Mouse (Mus musculus): Measurements from ENCODE around the gene Gm281. TPM values are rescaled to one million over a fixed set of nuclear protein-coding genes. Genes with fewer than 3 reads are reported as not detected.

Gm281 gene
- polyA plus RNA-seq, 1 experiment from 2014 or later, result not detected

GRCm38 (mm10) chr14:13790446-13790845 is 123.8 kb downstream of the Gm281 start:
- Histone ChIP-seq H3K27ac (replicated peaks) (no peak overlapping the region), H3K4me3 (no peak overlapping the region), H3K9ac (no peak overlapping the region), H3K9me3 (no peaks in the 10 kb centered on the region), H3K27me3 (replicated peaks) (no peaks in the 10 kb centered on the region), H3K4me1 (no peaks in the 10 kb centered on the region), H3K4me2 (no peak overlapping the region), H3K36me3 (no peaks in the 10 kb centered on the region)
- 22% methylated on average over 1 of the region's 1 CpGs for WGBS
- no peak for ATAC-seq (ENCODE audit: extremely low read depth, insufficient number of reproducible peaks, low FRiP score, low TSS enrichment)

- WGBS, result 17% methylated on average over 1 of the region's 1 CpGs
- no peaks in the 10 kb centered on the region for H3K36me3 ChIP-seq
- H3K9me3 ChIP-seq, result no peaks in the 10 kb centered on the region
- no peak overlapping the region for H3K4me3 ChIP-seq
- no peak overlapping the region for H3K4me2 ChIP-seq
- no peaks in the 10 kb centered on the region for H3K4me1 ChIP-seq
- no peak for ATAC-seq (ENCODE audit: extremely low read depth, insufficient number of reproducible peaks, low FRiP score, low TSS enrichment)
- H3K9ac ChIP-seq, result no peak overlapping the region
- H3K27me3 ChIP-seq (replicated peaks), result no peaks in the 10 kb centered on the region
- H3K27ac ChIP-seq (replicated peaks), result no peak overlapping the region
These were observed 124.3 kb downstream of the Gm281 start for GRCm38 (mm10) chr14:13790001-13790400.

GRCm38 (mm10) chr14:13782970-13783369 is 131.3 kb downstream of the Gm281 start:
- Histone ChIP-seq H3K4me1 (no peaks in the 10 kb centered on the region), H3K27ac (replicated peaks) (no peak overlapping the region), H3K9me3 (no peaks in the 10 kb centered on the region), H3K9ac (no peak overlapping the region), H3K27me3 (replicated peaks) (no peaks in the 10 kb centered on the region), H3K36me3 (no peaks in the 10 kb centered on the region), H3K4me3 (no peak overlapping the region), H3K4me2 (no peak overlapping the region)
- WGBS, result 69% methylated on average over 4 of the region's 4 CpGs
- ATAC-seq (ENCODE audit: extremely low read depth, insufficient number of reproducible peaks, low FRiP score, low TSS enrichment), result no peak

GRCm38 (mm10) chr14:13778383-13778782 is 135.9 kb downstream of the Gm281 start:
- Histone ChIP-seq H3K4me2 (no peak overlapping the region), H3K4me1 (no peaks in the 10 kb centered on the region), H3K9me3 (no peaks in the 10 kb centered on the region), H3K9ac (no peak overlapping the region), H3K4me3 (no peak overlapping the region), H3K27me3 (replicated peaks) (no peaks in the 10 kb centered on the region), H3K36me3 (no peaks in the 10 kb centered on the region), H3K27ac (replicated peaks) (no peak overlapping the region)
- WGBS, result 34% methylated on average over 5 of the region's 6 CpGs
- ATAC-seq (ENCODE audit: extremely low read depth, insufficient number of reproducible peaks, low FRiP score, low TSS enrichment), result no peak

GRCm38 (mm10) chr14:13771163-13771562 is 143.1 kb downstream of the Gm281 start:
- no peaks in the 10 kb centered on the region for H3K36me3 ChIP-seq
- H3K27ac ChIP-seq (replicated peaks), result no peak overlapping the region
- H3K4me1 ChIP-seq, result no peaks in the 10 kb centered on the region
- WGBS, result 62% methylated on average over 2 of the region's 2 CpGs
- no peak for ATAC-seq (ENCODE audit: extremely low read depth, insufficient number of reproducible peaks, low FRiP score, low TSS enrichment)
- H3K27me3 ChIP-seq (replicated peaks), result no peaks in the 10 kb centered on the region
- no peak overlapping the region for H3K4me2 ChIP-seq
- H3K4me3 ChIP-seq, result no peak overlapping the region
- H3K9me3 ChIP-seq, result no peaks in the 10 kb centered on the region
- no peak overlapping the region for H3K9ac ChIP-seq

GRCm38 (mm10) chr14:13770686-13771085 is 143.6 kb downstream of the Gm281 start:
- Histone ChIP-seq H3K4me1 (no peaks in the 10 kb centered on the region), H3K9me3 (no peaks in the 10 kb centered on the region), H3K4me2 (no peak overlapping the region), H3K9ac (no peak overlapping the region), H3K4me3 (no peak overlapping the region), H3K27me3 (replicated peaks) (no peaks in the 10 kb centered on the region), H3K27ac (replicated peaks) (no peak overlapping the region), H3K36me3 (no peaks in the 10 kb centered on the region)
- 11% methylated on average over 1 of the region's 1 CpGs for WGBS
- ATAC-seq (ENCODE audit: extremely low read depth, insufficient number of reproducible peaks, low FRiP score, low TSS enrichment), result no peak

Small RNA genes lying within 50 kb of the gene (microRNA-seq; reads per million reads assigned to microRNA genes)
- gene Gm27506, result not detected

Other genes with a start within 250 kb of the Gm281 start
- not detected in 2 replicates for gene Sntn, start 243.6 kb downstream of the Gm281 start, polyA plus RNA-seq (2015; fragmentation: Nextera tagmentation; extraction: Ambion mirVana)
- 2.7 and 3.1 TPM in 2 replicates for gene Atxn7, start 47.0 kb upstream of the Gm281 start, polyA plus RNA-seq (2015; fragmentation: Nextera tagmentation; extraction: Ambion mirVana)
- gene Thoc7, start 47.4 kb upstream of the Gm281 start, polyA plus RNA-seq (2015; fragmentation: Nextera tagmentation; extraction: Ambion mirVana), result 146 and 164 TPM in 2 replicates
- gene Psmd6, start 206.5 kb upstream of the Gm281 start, polyA plus RNA-seq (2015; fragmentation: Nextera tagmentation; extraction: Ambion mirVana), result 165 and 188 TPM in 2 replicates

Data from heart, embryonic 13.5 days (tissue).